Mouse (Mus musculus): ENCODE data around the gene Vps26a. TPM values are rescaled to one million over a fixed set of nuclear protein-coding genes. Genes with fewer than 3 reads are reported as not detected.
"Not testable (repeated sequence)": the region's sequence is repeated elsewhere in the genome, so short reads cannot be mapped to it uniquely, and the experiment has no call there.

The Vps26a gene
- total RNA-seq, 2 experiments from 2014 or later: 47.0 to 50.4 TPM

DNA sequence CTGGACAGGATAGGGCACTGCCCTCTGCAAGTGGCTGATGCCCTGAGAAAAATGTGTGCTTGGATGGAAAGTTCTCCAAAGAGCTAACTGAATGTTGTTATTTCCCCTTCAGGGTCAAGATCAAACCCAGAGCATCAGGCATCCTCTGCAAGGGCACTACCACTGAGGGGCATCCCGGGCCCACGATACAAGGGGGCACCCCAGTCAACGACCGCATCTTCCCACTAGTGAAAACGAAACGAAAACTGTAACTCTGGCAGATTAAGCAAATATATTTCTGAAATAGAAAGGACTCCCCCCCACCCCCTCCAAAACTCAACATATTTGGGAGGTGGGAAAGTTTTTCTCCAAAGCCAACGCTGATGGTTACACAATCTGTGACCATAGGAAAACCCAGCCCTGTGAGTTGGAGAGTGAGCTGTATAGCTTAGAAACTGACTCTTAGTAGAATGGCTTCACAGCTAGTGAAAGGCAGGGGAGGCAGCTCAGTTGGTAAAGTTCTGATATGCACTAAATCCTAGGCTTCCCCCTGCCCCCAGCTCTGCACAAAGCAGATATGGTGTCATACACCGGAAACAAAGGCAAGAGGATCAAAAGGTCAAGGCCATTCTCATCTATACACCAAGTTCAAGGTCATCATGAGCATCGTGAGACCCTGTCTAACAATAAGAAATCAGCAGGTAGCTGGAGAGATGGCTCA is 14.5 kb upstream of the Vps26a start:
- DNase-seq (ENCODE audit: low spot score in 2 of 2): no peak

DNA sequence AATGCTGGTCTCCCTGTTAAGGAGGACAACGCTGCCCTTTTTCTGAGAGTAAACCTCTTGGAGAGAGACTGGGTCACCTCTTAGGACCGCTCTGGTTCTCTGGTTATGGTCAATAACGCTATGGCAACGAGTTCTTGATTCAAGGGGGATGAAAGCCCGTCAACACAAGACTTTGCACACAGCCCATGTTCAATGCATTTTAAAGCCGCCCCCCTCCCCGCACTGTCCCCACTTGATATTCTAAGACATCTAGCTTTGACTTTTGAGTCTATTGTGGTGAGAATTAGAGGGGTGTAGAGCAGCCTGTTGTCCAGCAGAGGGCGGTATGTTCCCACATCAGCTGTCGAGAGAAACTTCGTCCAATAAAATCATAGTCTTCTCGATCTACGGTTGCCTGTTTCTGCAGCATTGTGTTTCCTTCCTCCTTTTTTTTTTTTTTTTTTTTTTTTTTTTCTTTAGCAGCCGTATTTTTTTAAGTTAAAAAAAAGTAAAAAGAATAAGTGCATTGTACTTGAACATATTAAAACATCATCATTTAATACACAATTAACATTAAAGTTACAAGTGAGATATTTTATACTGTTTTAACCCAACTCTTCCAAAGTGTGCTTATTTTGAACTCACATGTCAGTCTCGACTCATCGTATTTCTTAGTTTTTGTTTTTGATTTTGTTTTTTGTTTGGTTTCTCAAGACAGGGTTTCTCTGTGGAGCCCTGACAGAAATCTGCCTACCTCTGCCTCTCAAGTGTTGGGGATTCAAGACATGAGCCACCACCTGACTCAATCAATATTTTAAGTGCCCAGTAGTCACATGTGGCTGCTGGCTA is 13.7 kb upstream of the Vps26a start:
- peak in 1 of 2 experiments; percentile 77 for DNase-seq (ENCODE audit: low spot score in 2 of 2)

DNA sequence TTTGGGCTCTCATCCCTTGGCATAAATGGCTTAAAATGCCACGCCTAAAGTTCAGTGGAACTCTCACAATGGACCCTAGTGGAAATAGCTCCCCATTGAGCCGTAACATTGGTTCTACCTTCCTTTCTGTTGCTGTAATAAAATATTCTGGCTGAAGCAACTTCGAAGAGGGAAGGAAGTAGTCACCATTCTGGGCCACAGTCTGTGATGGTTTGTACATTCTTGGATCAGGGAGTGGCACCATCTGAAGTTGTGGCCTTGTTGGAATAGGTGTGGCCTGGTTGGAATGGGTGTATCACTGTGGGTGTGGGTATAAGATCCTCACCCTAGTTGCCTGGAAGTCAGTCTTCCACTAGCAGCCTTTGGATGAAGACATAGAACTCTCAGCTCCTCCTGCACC is 5.1 kb upstream of the Vps26a start:
- not testable (repeated sequence) for DNase-seq (ENCODE audit: low spot score in 2 of 2)

DNA sequence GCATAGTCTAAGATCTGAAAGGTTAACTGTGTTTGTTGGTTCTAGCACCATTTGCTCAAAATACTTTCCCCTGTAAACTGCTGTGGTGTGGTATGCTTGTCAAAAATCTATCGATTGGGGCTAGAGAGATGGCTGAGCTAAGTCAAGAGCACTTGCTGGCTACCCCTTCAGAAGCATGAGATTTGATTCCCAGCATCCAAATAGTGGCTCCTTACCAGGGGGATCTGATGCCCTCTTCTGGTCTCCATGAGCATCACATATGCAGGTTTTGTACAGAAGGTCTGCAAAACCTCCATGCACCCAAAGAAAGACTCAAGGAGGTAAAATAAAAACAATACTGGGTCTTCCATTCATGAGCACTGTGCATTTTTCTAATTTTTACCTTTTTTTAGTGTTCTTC is 1.7 kb upstream of the Vps26a start:
- peak in 1 of 2 experiments; percentile 65 for DNase-seq (ENCODE audit: low spot score in 2 of 2)

DNA sequence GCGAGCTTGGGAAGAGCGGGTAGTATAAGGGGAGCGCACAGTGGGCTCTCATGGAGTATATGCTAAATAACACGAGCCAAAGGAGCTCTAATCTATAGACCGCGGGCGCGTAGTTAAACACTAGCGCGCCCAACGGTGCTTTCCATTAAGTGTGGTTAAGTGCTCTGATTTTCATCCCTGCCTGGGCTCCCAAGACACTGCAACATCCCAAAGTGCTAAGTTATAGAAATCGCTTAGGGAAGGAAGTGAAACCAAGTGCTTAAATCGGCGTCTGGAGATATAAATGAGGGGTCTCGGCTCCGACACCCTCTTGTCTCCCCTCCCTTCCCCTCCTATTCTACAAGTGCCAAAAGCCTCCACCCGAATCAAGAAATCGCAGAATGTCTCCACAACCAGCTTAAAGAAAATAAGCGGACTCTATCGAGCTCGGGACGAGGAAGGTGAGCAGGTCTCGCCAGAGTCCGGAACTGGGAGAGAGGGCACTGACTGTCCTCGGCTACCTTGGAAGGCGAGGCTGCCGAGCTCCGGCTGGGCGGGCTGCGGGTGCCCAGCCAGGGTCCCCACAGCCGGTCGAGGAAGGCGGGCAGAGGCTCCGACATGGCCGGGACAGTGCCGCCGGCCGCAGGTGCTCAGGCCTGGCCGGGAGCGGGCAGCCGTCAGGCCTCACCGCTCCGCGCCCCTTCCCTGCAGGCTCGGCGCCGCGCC is 575 bp downstream of the Vps26a start:
- peak in 1 of 2 experiments; percentile 25 for DNase-seq (ENCODE audit: low spot score in 2 of 2)

DNA sequence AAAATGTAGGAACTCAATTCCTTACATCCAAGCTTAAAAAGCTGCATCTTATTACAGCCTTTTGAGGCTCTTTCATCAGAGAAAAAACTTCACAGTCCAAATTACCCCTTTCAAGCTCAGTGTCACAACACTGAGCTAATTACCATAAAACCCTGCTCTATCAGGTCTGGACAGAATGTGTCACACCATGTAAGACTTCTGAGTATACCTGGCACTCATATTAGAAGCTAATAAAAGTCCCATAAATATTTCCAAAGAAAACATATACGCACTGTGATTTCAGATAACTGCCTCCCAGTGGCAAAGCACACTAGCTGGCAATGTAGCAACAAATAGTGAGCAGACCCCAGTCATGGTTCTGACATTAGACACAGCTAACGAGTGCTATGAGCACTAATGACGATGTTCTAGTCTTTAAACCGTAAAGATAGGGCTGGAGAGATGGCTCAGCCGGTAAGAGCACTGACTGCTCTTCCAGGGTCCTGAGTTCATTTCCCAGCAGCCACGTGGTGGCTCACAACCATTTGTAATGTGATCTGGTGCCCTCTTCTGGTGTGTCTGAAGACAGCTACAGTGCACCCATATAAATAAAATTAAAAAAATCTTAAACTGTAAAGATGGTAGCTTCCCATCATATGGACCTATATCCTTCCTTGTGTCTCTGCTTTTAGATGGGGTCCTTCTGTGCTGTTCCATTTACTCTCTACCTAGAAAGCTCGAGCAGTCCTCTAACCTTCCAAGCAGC is 5.3 kb downstream of the Vps26a start:
- DNase-seq (ENCODE audit: low spot score in 2 of 2): no peak

DNA sequence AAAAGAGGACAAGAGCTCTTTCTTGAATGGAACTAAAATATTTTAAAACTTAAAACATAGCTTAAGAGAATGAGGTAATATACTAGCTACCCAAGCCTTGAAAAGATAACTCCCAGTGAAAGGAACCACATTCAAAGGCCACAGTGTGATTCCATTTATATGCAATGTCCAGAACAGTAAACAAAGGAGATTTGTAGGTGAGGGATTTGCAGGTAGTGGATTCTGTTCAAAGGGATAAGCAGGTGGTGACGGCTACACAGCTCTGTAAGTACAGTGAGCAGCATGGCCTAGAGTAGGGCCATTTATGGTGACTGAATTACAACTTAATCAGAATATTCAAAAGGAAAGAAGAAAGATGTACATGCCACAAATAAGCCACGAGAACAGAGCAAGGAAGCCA is 9.6 kb downstream of the Vps26a start:
- no peak for DNase-seq (ENCODE audit: low spot score in 2 of 2)

DNA sequence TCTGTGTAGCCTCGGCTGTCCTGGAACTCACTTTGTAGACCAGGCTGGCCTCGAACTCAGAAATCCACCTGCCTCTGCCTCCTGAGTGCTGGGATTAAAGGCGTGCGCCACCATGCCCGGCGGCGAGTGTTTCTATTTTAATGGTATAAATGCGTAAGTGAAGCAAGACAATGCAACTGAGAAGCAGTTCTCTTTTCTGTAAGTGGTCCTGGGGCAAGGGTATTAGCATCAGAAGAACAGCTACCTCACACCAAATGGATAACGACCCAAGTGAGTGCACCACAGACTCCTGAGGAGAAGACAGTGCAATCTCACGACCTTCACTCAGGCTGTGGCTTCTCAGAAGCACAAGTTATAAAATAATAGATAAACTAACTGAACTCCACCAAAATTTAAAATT is 11.7 kb downstream of the Vps26a start:
- DNase-seq (ENCODE audit: low spot score in 2 of 2): no peak

DNA sequence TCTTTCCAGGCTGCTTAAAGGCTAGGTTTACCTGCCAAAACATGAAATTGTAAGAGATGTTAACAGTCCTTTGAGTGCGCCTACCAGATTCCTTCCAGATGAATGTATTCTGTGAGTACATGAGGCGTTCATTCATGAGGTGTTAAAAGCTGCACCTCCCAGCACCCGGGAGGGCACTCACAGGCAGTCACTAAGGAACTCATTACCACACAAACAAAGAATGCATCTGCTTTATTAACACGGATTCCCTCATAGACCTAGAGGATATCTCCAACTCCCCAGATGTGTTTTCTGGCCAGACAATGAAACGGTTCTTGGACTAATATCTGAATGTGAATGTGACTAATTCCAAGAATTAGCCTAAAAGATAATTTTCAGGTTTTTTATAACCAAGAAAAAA is 15.5 kb downstream of the Vps26a start:
- no peak for DNase-seq (ENCODE audit: low spot score in 2 of 2)

DNA sequence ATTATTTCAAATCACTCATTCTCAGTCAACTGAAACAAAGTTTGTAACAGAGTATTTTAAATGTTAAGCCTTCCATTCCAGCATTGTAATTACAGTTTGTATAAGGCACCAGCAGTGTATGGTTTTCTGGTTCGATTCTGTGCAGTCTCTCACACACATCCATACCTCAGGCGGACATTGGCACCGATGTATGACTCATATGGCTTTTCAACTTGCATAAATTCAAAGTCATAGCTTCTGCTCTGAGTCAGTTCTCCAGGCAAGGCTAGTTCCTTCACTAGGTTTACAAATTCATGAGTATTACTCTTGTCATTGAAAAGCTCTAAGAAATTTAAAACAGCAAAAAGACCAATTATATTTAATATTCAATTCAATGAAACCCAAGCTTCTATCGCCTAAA is 16.9 kb downstream of the Vps26a start:
- DNase-seq (ENCODE audit: low spot score in 2 of 2): no peak

DNA sequence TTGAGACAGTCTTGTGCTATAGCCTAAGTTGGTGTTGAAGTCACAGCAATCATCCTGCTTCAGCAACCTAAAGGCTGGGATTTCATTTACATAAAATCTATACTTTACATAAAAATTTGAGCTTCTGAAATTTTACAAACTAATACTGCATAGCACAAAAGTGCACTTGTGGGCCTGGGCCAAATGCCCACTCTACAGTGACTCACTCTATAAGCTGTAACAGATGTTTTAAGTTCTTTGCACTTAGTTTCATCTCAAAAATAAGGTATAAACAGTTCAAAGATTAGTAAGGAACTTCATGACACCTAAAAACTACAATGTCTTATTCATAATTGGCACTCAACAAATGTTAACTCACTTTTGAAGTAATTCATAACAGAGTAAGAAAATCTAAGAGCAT is 25.3 kb downstream of the Vps26a start:
- no peak for DNase-seq (ENCODE audit: low spot score in 2 of 2)

DNA sequence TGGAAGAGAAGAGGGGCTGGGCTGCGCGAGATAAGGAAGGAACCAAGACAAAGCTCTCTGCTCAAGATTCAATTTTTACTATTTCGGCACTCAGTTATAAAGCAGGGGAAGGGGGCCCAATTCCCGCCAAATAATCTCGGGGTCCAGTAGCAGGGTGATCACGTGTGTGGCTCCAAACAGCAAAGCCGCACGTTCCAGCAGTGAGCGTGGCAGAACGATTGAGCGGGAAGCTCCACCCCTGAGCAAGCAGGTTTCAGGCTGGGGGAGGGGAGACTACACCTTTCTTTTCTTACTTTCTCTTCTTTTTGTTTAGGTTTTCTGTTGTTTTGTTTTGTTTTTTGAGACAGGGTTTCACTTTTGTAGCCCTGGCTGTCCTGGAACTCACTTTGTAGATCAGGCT is 34.6 kb downstream of the Vps26a start:
- not testable (repeated sequence) for DNase-seq (ENCODE audit: low spot score in 2 of 2)

DNA sequence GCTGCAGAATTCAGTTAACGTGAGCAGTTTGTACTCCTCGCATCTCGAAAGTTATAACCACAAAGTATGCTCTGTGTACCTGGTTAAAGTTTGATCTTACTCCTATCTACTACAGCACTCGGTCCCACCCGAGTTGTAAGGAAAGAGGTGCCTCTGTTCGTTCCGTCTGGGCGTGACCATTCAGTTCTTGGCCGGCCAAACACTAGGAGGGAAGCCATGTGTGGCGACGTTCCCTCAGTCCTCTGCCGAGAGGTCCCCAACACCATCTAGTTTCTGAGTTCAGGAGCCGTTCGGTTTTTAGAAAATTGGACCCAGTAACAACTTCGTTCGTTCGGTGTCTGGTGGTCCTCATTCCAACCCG is 36.3 kb downstream of the Vps26a start:
- DNase-seq (ENCODE audit: low spot score in 2 of 2): no peak

DNA sequence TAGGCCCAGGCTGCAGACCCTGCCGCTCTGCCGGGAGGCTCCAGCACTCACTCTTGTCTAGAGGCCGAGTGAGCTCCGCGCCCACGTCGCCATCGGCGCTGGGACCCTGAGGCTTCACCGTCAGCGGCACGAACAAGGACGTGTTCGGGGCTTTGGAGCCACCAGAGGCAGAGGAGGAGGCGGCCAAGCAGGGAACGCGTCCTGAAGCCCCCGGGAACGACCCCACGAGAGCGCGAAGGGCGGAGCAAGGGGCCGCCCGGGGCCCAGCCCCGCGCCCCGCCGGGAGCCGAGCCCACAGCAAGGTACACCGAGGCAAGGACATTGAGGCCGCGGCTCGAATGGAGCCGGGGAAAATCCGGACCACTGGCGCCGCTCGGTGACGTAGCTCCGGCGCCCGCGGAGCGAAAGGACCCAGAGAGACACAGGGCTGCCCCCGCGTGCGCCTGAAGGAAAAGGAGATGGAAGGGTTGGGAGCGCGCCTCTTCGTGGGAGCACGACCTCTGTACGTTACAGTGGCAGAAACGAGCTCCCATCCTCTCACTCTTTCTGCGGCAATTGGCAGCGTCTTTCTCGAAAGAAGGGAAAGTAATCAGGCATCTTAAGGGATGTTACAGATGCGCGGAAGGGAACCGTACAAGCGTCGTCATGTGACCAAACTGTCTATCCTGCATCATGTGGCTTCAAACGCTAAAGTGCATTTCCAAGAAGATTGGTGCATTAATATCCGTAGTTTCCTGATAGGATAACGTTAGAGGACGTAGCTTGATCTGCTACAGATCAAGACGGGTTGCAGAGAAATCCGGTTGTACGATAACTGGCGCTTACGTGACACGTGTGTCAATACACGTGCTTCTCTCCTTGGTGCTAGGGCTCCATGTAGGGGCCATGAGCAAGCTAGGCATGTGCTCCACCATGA is 37.0 kb downstream of the Vps26a start, which contains the start of the genes 4930507D05Rik and Supv3l1:
Gene 4930507D05Rik (plus strand): TSS at position 126 of the 916 bp plus-strand sequence.
Gene Supv3l1 (minus strand): TSS at position 375 of the 916 bp plus-strand sequence.
- DNase-seq (ENCODE audit: low spot score in 2 of 2): peak; percentile 80 to 95

DNA sequence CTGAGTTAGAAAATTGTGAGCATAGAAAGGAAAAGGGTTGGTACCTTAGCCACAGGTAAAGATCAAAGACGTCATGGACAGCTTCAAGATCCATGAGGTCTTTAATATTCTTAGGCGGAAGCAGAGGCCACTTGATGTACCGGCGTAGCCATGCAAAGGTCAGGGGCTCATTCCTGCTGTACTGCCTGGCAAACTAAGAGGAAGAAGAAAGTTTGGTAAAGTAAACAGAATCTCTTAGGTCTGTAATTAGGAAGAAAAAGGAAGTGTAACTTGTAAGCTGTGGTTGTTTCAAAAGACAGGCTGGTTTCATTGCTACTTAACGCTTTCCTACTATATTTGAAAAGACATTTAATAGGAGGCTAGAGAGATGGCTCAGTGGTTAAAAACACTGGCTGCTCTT is 56.2 kb downstream of the Vps26a start:
- no peak for DNase-seq (ENCODE audit: low spot score in 2 of 2)

DNA sequence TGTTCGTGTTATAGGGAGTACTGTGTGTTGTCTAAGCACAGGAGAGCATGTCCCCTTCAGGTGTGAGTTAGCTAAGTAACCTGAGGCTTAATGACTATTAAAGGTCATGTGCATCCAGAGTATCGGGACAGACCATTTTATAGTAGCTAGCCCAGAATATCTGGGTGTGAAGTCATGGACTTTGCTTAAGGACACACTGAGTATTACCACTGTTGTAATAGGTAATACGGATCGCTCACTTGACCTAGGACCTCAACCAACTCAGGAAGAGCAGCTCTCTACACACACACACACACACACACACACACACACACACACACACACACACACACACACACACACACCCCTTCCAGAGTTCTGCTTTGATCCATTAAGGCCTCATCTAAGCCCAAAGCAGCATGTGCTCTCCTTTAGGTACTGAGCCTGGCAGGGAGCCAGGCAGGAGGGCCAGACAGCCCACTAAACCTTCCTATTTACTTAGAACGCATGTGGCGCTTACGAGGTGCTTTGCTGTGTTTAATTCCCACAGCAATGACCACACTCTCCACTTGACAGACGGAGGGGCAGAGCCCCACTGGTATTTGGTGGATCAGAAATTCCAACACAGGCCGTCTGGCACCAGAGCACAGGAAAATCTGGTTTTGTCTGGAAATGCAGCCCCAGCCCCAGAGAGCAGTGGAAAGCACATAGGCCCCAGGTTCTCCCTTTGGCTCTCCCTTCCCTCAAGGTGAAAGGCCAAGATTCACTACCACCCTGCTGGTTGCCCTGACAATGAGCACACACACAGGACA is 61.3 kb downstream of the Vps26a start:
- DNase-seq (ENCODE audit: low spot score in 2 of 2): no peak

DNA sequence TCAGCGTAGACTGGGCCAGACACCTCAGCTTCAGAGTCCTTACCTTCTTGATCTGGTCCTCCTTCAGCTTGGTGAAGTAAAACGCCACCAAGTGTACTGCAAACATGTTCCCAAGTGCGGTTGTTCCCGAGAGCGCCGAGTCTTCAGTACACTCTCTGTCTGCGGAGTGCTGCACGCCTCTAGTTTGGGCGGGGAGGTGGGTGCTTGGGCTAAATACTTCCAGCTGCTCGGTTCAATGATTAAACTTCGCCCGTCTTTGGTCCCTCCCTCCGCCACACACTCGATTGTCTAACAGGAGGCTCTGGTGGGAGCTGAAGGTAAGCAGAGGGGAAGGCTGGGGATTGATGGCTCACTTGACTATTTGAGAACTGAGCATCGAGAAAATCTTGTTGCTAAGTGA is 64.3 kb downstream of the Vps26a start, which contains the start of gene Hkdc1:
Gene Hkdc1 (minus strand): TSS at position 237 of the 400 bp plus-strand sequence.
- no peak for DNase-seq (ENCODE audit: low spot score in 2 of 2)

DNA sequence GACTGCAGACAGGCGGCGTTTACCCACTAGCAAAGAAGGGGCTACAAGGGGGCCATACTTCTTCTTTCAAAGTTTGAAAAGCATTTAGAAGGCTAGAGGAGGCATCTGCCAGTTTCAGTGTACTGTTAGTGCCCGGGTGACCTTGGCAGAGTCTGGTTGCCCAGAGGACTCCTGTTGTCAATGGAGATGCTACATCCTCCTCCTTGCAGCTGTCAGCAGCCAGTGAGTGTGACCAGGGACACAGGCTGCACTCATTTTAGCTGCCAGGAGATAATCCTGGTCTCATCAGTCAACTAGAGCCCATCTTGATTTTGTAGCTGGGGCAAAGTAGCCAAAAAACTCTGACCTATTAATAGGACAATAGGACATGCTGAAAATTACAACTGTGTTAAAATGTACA is 65.5 kb downstream of the Vps26a start:
- no peak for DNase-seq (ENCODE audit: low spot score in 2 of 2)

DNA sequence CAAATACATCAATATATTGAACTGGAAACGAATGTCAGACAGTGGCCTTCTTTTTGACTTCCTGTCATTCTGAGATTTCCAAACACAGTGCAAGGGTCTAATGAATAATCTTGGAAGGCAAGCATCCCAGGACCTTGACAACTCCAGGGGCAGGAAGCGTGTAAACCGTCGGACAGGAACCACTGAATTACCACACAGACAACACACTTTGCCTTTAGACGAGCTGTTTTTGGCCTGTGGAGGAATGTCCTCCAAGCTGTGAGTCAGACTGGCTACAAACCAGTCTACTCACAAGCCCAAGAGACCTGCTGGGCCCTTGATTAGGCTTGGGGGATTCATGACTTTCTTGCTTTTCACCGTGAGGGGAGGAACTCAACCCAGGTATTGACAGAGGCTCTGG is 66.2 kb downstream of the Vps26a start:
- no peak for DNase-seq (ENCODE audit: low spot score in 2 of 2)
